Mouse (Mus musculus): Measurements from ENCODE around the gene Dmpk.

The Dmpk gene

DNA sequence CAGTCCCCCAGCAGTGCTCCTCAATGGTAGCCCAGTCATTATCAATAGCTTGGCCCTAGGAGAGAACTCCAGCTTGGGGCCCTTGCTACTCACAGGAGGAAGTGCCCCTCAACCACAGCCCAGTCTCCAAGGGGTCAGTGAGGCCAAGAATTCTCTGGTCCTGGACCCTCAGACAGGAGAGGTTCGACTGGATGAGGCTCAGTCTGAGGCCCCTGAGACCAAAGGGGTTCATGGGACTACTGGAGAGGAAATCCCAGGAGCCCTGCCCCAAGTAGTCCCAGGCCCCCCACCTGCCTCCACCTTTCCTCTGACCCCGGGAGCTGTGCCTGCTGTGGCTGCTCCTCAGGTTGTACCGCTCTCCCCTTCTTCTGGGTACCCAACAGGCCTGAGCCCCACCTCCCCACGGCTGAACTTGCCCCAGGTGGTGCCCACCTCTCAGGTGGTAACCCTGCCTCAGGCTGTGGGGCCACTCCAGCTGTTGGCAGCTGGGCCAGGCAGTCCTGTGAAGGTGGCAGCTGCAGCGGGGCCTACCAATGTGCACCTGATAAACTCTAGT lies 12.8 kb downstream of the Dmpk start:
- DNase-seq (ENCODE audit: low read depth, low spot score): no peak

DNA sequence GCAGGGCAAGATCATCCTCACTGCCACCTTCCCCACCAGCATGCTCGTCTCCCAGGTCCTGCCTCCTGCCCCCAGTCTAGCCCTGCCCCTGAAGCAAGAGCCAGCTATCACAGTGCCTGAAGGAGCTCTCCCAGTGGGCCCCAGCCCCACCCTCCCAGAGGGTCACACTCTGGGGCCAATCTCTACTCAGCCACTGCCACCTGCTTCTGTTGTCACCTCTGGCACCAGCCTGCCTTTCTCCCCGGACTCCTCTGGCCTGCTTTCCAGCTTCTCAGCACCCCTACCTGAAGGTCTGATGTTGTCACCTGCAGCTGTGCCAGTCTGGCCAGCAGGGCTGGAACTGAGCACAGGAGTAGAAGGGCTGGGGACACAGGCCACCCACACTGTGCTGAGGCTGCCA lies 13.6 kb downstream of the Dmpk start:
- DNase-seq (ENCODE audit: low read depth, low spot score): no peak

DNA sequence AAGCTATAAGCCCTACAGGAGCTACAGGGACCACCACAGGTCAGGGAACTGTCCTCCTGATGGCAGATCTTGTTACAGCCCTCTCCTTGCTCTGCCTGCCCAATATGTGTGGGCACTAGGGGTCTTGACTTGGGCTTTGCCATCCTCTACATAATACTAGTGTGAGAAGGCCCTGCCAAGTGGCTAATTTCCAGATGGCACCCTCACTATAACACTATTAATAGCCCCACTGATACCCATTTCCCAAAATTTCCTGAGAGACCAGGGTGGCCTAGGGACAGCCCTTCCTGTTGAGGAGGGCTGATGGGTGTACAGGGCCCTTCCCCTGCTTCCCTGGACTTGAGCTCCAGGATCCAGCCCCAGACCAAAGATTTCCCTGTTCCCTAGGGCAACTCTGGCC lies 14.2 kb downstream of the Dmpk start:
- no peak for DNase-seq (ENCODE audit: low read depth, low spot score)

GRCm38 (mm10) chr7:19098811-19099210 lies 15.2 kb downstream of the Dmpk start:
- DNase-seq (ENCODE audit: low read depth, low spot score): no peak

DNA sequence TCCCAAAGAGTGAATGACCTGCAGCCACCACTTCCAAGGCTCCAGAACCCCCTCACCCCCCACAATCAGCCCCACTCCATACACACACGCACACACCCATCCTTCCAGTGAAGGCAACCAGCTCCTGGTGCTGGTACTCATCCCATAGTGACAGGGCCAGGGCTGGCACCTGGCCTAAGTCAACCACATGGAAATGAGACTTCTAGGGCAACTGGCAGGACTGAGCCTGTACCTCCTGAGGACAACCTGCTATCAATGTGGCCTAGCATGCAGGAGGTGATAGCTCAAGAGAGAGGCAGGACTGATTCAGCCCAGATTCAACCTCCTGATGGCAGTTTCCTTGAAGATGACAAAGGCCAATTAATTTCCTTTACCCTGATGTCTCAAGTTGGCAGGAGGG lies 16.6 kb downstream of the Dmpk start:
- no peak for DNase-seq (ENCODE audit: low read depth, low spot score)

DNA sequence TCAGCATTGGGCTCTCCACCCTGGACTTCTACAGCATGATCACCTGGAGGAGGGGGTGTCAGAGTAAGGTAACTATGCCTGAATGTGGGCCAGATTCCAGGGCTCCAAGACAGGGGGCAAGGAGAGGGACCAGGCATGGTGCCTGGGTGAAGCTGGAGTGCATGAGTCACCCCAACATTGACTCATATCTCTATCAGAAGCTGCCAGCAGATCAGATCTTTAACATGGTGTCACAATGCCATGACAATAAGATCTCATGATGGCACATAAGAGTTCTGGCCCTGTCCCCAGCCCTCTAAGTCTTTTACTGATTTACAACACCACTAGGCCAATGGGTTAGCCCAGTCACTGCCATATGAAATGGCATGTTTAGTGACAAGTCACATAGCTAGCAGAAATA lies 20.1 kb downstream of the Dmpk start:
- DNase-seq (ENCODE audit: low read depth, low spot score): no peak

DNA sequence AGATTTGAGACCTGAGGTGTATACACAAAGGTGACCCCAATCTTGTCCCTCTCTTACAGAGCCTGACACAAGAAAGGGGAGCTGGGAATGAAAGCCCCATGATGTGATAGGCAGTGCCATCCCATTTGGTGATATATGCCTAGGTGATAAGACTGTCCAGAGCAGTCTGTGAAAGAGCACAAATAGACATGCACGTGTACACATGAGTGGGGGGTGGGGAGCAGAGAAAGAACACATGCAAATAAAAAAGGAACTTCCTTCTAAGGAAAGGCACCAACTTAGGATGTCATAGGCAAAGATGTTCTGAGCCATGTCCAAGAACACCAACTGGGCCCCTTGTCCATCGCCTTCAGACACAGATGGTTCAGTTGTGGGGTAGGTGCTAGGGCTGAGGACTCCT lies 20.8 kb downstream of the Dmpk start:
- DNase-seq (ENCODE audit: low read depth, low spot score): no peak

DNA sequence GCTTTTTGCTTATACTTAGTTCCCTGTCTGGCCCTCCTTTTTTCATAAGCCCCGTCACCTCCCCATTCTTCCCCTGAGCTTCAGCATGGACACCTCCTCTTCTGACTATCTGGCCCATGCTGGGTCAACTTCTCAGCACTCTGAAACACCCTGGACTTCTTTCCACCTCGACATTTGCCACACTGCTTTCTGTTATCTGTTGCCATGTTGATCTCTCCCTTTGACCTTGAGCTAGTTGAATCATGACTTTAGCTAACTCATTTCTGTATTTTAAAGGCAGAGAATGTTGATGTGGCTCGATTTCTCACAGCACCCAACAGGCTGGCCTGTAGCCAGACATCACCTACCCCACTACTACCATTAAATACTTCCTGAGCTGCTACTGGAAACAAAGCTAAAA lies 23.8 kb downstream of the Dmpk start:
- DNase-seq (ENCODE audit: low read depth, low spot score): no peak

DNA sequence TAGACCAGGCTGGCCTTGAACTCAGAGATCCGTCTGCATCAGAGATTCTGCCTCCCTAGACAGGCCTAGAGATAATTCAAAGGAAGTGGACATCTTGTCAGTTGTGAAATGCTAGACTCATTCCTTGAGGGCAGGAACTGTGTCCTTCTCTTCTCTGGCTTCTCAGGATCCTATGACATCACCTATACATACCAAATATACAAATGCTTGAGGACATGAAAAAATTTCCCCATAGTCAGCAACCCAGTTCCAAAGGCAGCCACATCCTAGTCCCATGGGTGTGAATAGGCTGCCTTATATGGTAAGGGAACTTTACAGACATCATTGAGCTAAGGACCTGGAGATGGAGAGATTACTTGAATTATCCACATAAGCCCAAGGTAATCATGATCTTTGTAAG lies 25.9 kb downstream of the Dmpk start:
- no peak for DNase-seq (ENCODE audit: low read depth, low spot score)

DNA sequence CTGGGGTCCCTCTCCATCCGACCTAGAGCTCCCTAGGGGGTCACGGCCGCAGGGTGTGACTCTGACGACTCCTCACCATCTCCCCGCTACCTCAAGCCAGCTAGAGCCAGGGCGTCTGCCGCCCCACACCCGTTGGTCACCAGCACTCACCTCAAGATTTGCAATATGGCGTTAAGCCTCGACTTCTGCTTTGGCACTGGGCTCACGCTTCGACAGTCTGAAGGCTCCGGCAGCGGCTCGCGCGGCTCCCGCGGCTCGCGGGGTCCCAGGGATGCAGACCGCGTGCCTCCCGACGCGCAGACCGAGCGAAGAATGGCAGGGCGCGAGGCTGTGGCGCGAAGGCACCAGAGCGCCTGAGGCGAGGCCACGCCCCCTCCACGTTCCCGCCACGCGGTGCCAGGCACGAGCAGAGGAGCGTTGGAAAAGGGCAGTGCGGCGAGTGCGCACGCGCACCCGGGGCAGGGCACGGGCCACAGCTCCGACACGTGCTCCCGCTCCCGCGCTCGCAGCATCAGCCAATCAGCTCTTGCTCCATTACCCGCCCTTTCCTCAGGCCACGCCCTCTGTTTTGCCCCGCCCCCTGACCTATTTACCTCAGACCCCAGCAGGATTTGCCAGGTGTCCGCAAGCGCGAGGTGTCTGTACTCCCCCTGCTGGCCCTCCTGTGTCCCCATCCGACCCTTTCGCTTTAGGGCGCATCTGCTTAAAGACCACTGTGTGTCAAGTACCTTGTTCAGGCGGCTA lies 34.6 kb downstream of the Dmpk start, which contains the start of gene Gm4969:
Gene Gm4969 (minus strand): TSS at position 341 of the 744 bp plus-strand sequence.
- peak; percentile 91 for DNase-seq (ENCODE audit: low read depth, low spot score)

DNA sequence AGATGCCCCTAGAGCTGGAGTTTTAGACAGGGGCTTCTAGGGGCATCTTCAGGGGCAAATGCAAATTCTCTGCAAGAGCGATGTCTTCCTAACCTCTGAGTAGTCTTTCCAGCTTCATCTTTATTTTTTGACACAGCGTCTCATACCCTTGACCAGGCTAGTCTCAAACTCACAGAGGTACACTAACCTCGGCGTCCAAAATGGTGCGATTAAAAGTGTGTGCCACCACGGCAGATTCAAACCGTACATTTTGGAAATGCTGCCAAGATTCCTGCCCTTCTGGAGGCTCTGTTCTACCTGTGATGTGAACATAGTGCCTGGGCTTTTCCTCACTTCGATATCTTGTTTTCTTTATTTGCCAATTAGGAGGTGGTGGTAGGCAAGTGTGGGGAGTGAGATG lies 35.4 kb downstream of the Dmpk start:
- no peak for DNase-seq (ENCODE audit: low read depth, low spot score)

DNA sequence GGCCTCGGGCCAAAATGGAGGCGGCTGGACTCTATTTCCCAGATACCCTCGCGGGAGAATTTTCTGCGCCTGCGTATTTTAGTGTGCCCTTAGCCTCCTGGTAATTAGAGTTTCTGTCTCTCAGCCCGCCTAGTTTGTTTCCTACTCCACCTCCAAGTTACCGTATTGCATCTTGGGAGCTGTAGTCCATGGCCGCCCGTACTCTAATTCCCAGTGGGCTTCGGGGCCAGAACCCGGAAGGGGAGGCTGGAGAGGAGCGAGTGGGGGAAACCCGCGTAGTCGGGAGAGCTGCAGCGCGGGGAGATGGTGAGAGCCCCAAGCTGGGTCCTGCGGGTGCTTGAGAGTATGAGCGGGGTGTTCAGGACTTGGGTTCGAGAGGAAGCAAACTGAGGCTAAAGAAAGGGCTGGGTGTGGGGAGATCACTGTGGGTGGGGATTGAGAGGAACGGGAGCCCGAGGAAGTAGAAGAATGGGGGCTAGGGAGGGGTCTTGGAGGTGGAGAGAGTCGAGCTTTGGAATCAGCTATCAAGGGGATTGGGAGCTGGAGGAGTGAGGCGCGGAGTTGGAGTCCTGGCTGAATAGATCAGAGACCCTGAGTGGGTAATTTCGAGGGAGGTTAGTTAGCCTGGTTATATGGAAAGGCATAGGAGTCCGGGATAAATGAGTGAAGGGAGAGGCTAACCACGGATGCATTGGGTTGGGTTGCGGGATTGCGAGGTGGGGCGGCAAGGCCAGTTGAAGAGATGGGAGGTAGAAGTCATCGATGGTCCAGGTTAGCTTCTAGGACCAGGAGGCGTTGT lies 36.2 kb downstream of the Dmpk start, which contains the start of gene Fbxo46:
Gene Fbxo46 (plus strand): TSS at position 229 of the 799 bp plus-strand sequence.
- peak; percentile 96 for DNase-seq (ENCODE audit: low read depth, low spot score)

DNA sequence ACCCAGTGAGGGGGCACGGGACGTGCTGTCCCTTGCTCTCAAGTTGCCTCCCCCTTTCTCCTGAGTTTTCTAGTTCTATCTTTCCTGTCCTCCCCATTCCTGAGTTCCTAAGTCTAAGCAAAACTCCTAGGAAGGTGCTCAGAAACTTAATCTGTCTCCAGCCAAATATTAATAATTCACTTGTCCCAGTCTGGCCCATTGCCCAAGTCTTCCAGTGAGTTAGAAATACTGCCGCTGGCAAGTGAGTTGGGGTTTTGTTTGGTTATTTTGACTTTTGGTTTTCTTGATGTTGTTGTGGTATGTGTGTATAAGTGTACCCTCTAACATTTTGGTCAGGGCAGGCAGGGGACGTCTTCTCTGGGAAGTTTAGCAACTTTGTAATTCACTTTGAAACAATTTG lies 38.0 kb downstream of the Dmpk start:
- DNase-seq (ENCODE audit: low read depth, low spot score): no peak

DNA sequence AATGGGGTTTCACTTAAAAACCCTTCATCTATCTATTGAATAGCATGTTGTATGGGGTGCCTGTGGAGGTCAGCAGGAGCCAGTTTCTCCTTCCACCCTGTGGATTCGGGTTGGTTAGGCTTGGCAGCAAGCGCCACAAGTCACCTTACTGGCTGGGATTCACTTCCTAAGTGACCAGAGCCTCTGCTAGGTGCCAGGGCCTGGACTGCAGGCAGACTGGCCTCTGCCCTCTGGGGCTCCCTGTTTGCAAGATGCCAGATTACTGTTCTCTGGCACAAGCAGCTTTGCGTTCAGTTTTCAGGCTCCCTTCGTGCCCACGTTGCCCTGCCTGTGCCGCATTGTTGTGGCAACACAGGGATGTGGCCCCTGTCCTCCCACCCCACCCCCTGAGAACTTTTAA lies 41.1 kb downstream of the Dmpk start:
- no peak for DNase-seq (ENCODE audit: low read depth, low spot score)

DNA sequence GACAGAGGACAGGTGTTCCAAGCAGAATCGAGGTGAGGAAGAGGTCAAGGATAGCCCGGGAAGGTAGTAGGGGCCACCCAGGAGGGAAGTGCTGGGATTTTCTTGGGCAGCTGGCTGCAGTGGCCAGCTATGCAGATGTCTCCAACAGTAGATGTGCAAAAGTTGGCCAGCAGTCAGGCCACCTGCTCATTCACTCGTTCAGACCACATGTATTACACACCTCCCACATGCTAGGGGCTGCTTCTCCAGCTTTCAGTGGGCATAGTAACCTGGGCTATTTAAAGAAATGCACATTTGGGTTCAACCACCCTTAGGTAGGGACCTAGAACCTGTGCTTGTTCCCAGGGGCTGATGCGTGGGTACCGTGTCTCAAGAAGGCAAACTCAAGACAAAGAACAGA lies 44.1 kb downstream of the Dmpk start:
- no peak for DNase-seq (ENCODE audit: low read depth, low spot score)

- DNase-seq (ENCODE audit: low read depth, low spot score): no peak
Observed at GRCm38 (mm10) chr7:19129396-19129795, 45.7 kb downstream of the Dmpk start.

DNA sequence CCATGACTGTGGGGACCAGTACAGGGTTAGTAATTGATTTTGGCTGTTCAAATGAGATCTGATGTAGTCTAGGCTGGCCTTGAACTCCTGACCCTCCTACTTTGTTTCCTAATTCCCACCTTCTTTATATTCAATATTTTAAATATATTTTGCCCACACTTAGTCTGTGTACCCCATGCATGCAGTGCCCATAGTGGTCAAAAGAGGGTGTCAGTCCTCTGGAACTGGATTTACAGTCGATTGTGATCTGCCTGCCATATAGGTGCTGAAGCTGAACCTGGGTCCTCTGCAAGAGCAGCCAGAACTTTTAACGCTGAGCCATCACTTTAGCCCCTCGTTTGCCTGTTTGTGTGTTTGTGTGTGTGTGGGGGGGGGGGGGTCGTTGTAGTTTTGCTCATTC lies 47.0 kb downstream of the Dmpk start:
- DNase-seq (ENCODE audit: low read depth, low spot score): no peak

DNA sequence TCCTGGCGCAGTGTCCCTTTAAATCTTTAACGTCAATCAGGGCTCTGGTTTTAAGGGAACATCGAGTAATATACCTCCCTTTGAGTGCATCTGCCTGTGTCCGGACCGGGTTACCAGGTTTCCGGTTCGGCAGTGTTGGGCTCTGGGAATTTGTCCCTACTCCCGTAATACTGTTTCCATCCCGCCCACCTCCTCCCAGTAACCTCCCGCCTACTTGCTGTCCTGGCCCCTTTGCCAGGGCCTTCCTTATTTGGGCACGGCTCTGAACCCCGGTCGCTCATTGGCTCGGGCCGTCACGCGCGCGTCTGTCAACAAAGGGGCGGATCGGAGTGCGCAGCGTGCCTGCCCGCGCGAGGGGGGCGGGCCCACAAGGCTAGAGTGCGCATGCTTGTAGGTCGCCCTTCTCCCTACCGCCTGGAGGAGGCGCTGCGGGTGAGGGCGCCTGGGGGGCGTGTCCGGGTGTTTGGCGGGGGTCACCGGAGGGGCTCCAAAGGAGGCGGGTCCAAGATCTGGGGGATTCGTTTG lies 47.7 kb downstream of the Dmpk start:
- DNase-seq (ENCODE audit: low read depth, low spot score): peak; percentile 96

DNA sequence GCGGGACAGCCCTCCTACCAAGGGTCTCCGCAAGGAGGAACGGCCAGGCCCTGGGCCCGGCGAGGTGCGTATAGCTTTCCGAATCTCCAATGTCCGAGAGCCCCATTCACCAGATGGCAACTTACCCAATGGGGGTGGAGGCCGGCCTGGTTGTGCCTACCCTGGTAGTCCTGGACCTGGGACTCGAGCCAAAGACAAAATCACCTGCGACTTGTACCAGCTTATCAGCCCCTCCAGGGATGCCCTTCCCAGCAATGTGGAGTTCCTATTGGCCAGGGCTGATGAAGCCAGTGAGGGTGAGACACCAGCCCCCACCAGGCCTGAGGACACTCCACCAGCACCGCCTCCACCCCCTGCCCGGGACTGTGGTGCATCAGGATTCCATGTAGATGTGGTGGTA lies 52.5 kb downstream of the Dmpk start:
- no peak for DNase-seq (ENCODE audit: low read depth, low spot score)

- DNase-seq (ENCODE audit: low read depth, low spot score): no peak
Observed at GRCm38 (mm10) chr7:19136673-19137334, 53.2 kb downstream of the Dmpk start.

- DNase-seq (ENCODE audit: low read depth, low spot score): no peak
Observed at GRCm38 (mm10) chr7:19137380-19137779, 53.7 kb downstream of the Dmpk start.

Measured in retina, postnatal 7 days (tissue).